Mouse (Mus musculus): ENCODE results near the gene Grasp. TPM values are rescaled to one million over a fixed set of nuclear protein-coding genes. Genes with fewer than 3 reads are reported as not detected.

The Grasp gene
- polyA plus RNA-seq, 1 experiment from 2014 or later = 7.9 TPM

GRCm38 (mm10) chr15:101182676-101183075 lies 41.3 kb upstream of the Grasp start:
- Histone ChIP-seq H3K4me2 (no peak overlapping the region), H3K4me1 (replicated peaks) (peaks cover 56% of the 10 kb centered on the region)
- ATAC-seq (ENCODE audit: insufficient number of reproducible peaks, insufficient read depth, low FRiP score, low TSS enrichment, low read depth) = no peak

DNA sequence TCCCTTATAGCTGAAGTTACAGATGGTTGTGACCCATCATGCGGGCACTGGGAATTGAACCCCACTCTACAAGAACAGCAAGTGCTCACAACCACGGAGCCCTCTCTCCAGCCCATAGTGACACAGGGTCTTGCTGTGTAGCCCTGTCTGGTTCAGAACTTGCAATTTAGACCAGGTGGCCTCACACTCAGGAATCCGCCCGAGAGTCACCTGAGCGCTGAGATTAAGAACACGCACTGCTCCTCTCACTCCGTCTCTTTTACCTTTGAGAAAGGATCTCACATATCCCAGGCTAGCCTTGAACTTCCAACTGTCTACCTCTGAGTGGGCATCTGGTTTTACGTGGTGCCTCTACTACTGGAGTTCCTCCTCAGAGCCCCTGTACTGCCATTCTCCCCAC lies 39.7 kb upstream of the Grasp start:
- H3K4me1 ChIP-seq (replicated peaks) = peaks cover 43% of the 10 kb centered on the region
- ATAC-seq (ENCODE audit: insufficient number of reproducible peaks, insufficient read depth, low FRiP score, low TSS enrichment, low read depth) = no peak
- H3K27ac ChIP-seq = no peak overlapping the region
- H3K9me3 ChIP-seq = no peaks in the 10 kb centered on the region
- 93% methylated on average over 8 of the region's 8 CpGs for WGBS
- no peak overlapping the region for H3K4me3 ChIP-seq (replicated peaks)
- H3K36me3 ChIP-seq = peaks cover 23% of the 10 kb centered on the region
- no peak overlapping the region for H3K9ac ChIP-seq (replicated peaks)
- no peak overlapping the region for H3K4me2 ChIP-seq
- H3K27me3 ChIP-seq = no peaks in the 10 kb centered on the region

More at GRCm38 (mm10) chr15:101182676-101183075, 41.3 kb upstream of the Grasp start:
- 36% methylated on average over 5 of the region's 5 CpGs for WGBS
- peaks cover 23% of the 10 kb centered on the region for H3K36me3 ChIP-seq
- no peaks in the 10 kb centered on the region for H3K27me3 ChIP-seq
- no peak overlapping the region for H3K9ac ChIP-seq (replicated peaks)
- H3K4me3 ChIP-seq (replicated peaks) = no peak overlapping the region
- H3K9me3 ChIP-seq = no peaks in the 10 kb centered on the region
- H3K27ac ChIP-seq = peak overlapping the region; percentile 42; the same call in 1 of the 2 replicates

GRCm38 (mm10) chr15:101185549-101185948 lies 38.4 kb upstream of the Grasp start:
- Histone ChIP-seq H3K4me1 (replicated peaks) (peaks cover 33% of the 10 kb centered on the region), H3K36me3 (peaks cover 23% of the 10 kb centered on the region), H3K27ac (no peak overlapping the region), H3K4me3 (replicated peaks) (no peak overlapping the region), H3K9me3 (no peaks in the 10 kb centered on the region), H3K9ac (replicated peaks) (no peak overlapping the region), H3K27me3 (no peaks in the 10 kb centered on the region), H3K4me2 (no peak overlapping the region)
- 92% methylated on average over 3 of the region's 3 CpGs for WGBS
- no peak for ATAC-seq (ENCODE audit: insufficient number of reproducible peaks, insufficient read depth, low FRiP score, low TSS enrichment, low read depth)

DNA sequence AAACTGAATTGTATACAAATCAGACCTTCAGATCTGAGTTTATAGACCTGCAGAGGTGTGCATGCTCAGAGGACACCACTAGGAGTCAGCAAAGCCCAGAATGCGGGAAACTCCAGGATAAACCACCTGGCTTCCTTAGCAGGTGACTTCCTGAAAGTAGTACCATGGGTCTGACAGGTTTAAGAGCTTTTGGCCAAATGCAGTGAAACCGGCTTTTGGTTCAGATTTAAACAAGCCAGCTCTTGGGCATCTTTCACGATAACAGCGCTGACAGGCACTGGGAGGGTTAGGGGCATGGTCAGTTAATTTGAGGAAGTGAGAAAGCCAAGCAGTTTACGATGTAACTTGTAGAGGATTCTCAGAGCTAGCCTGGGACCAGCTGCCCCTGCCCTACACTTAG lies 36.1 kb upstream of the Grasp start:
- WGBS = 52% methylated on average over 5 of the region's 5 CpGs
- ATAC-seq (ENCODE audit: insufficient number of reproducible peaks, insufficient read depth, low FRiP score, low TSS enrichment, low read depth) = no peak

GRCm38 (mm10) chr15:101189981-101190761 lies 33.8 kb upstream of the Grasp start:
- Histone ChIP-seq H3K9me3 (no peaks in the 10 kb centered on the region), H3K9ac (replicated peaks) (no peak overlapping the region), H3K4me1 (replicated peaks) (peaks cover 13% of the 10 kb centered on the region), H3K27me3 (no peaks in the 10 kb centered on the region), H3K4me2 (no peak overlapping the region), H3K4me3 (replicated peaks) (no peak overlapping the region), H3K36me3 (peaks cover 39% of the 10 kb centered on the region), H3K27ac (no peak overlapping the region)
- no peak for ATAC-seq (ENCODE audit: insufficient number of reproducible peaks, insufficient read depth, low FRiP score, low TSS enrichment, low read depth)
- WGBS = 75% methylated on average over 10 of the region's 10 CpGs

More for the DNA sequence above, 36.1 kb upstream of the Grasp start:
- Histone ChIP-seq H3K4me3 (replicated peaks) (no peak overlapping the region), H3K9ac (replicated peaks) (no peak overlapping the region), H3K4me1 (replicated peaks) (peaks cover 21% of the 10 kb centered on the region), H3K4me2 (no peak overlapping the region), H3K36me3 (peaks cover 23% of the 10 kb centered on the region), H3K9me3 (no peaks in the 10 kb centered on the region), H3K27ac (no peak overlapping the region), H3K27me3 (no peaks in the 10 kb centered on the region)

DNA sequence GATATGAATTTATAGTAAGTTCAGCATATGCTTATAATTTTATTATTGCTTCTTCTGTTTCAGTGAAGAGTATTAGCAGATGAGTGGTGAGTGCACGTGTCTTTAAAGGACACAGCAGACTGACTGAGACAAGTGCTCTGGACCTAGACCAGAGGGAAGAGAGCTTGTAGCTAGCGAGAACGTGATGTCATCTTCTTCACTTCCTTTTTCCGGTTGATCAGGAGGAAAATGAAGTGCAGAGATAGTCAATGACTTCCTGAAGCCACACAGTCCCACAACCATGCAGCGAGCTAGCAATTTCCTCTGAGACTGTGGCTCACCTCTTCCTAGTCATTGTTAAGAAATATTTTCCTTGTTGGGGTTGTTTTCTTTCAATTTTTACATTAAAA lies 33.2 kb upstream of the Grasp start:
- no peak for ATAC-seq (ENCODE audit: insufficient number of reproducible peaks, insufficient read depth, low FRiP score, low TSS enrichment, low read depth)
- H3K36me3 ChIP-seq = peaks cover 40% of the 10 kb centered on the region
- H3K9ac ChIP-seq (replicated peaks) = no peak overlapping the region
- no peaks in the 10 kb centered on the region for H3K9me3 ChIP-seq
- H3K4me1 ChIP-seq (replicated peaks) = peaks cover 13% of the 10 kb centered on the region
- H3K27me3 ChIP-seq = no peaks in the 10 kb centered on the region
- H3K4me2 ChIP-seq = no peak overlapping the region
- 85% methylated on average over 5 of the region's 5 CpGs for WGBS
- H3K27ac ChIP-seq = 0 out of 2 replicates have a peak overlapping the region, but pooled peaks have one; percentile 41
- H3K4me3 ChIP-seq (replicated peaks) = no peak overlapping the region

GRCm38 (mm10) chr15:101191459-101192259 lies 32.3 kb upstream of the Grasp start:
- H3K9me3 ChIP-seq = no peaks in the 10 kb centered on the region
- H3K27ac ChIP-seq = 0 out of 2 replicates have a peak overlapping the region, but pooled peaks have one; percentile 41
- no peak for ATAC-seq (ENCODE audit: insufficient number of reproducible peaks, insufficient read depth, low FRiP score, low TSS enrichment, low read depth)
- no peak overlapping the region for H3K9ac ChIP-seq (replicated peaks)
- 44% methylated on average over 13 of the region's 13 CpGs for WGBS
- no peak overlapping the region for H3K4me3 ChIP-seq (replicated peaks)
- H3K4me2 ChIP-seq = no peak overlapping the region
- H3K4me1 ChIP-seq (replicated peaks) = peaks cover 13% of the 10 kb centered on the region
- H3K27me3 ChIP-seq = no peaks in the 10 kb centered on the region
- peaks cover 42% of the 10 kb centered on the region for H3K36me3 ChIP-seq

- no peaks in the 10 kb centered on the region for H3K9me3 ChIP-seq
- H3K4me1 ChIP-seq (replicated peaks) = peaks cover 13% of the 10 kb centered on the region
- no peak overlapping the region for H3K4me3 ChIP-seq (replicated peaks)
- no peak overlapping the region for H3K9ac ChIP-seq (replicated peaks)
- H3K27ac ChIP-seq = no peak overlapping the region
- H3K27me3 ChIP-seq = no peaks in the 10 kb centered on the region
- no peak overlapping the region for H3K4me2 ChIP-seq
- H3K36me3 ChIP-seq = peaks cover 44% of the 10 kb centered on the region
- 59% methylated on average over 7 of the region's 7 CpGs for WGBS
- ATAC-seq (ENCODE audit: insufficient number of reproducible peaks, insufficient read depth, low FRiP score, low TSS enrichment, low read depth) = no peak
Measured at GRCm38 (mm10) chr15:101192260-101192640, 31.7 kb upstream of the Grasp start.

- no peaks in the 10 kb centered on the region for H3K9me3 ChIP-seq
- H3K27ac ChIP-seq = no peak overlapping the region
- ATAC-seq (ENCODE audit: insufficient number of reproducible peaks, insufficient read depth, low FRiP score, low TSS enrichment, low read depth) = no peak
- peaks cover 45% of the 10 kb centered on the region for H3K36me3 ChIP-seq
- no peak overlapping the region for H3K9ac ChIP-seq (replicated peaks)
- peaks cover 13% of the 10 kb centered on the region for H3K4me1 ChIP-seq (replicated peaks)
- no peaks in the 10 kb centered on the region for H3K27me3 ChIP-seq
- WGBS = 90% methylated on average over 7 of the region's 7 CpGs
- H3K4me2 ChIP-seq = no peak overlapping the region
- no peak overlapping the region for H3K4me3 ChIP-seq (replicated peaks)
Measured at GRCm38 (mm10) chr15:101192651-101193050, 31.3 kb upstream of the Grasp start.

GRCm38 (mm10) chr15:101193971-101194370 lies 30.0 kb upstream of the Grasp start:
- H3K4me1 ChIP-seq (replicated peaks) = peaks cover 13% of the 10 kb centered on the region
- no peak for ATAC-seq (ENCODE audit: insufficient number of reproducible peaks, insufficient read depth, low FRiP score, low TSS enrichment, low read depth)
- H3K36me3 ChIP-seq = peaks cover 53% of the 10 kb centered on the region
- no peak overlapping the region for H3K9ac ChIP-seq (replicated peaks)
- no peak overlapping the region for H3K4me3 ChIP-seq (replicated peaks)
- H3K27ac ChIP-seq = no peak overlapping the region
- H3K9me3 ChIP-seq = no peaks in the 10 kb centered on the region
- 90% methylated on average over 6 of the region's 6 CpGs for WGBS
- no peaks in the 10 kb centered on the region for H3K27me3 ChIP-seq
- H3K4me2 ChIP-seq = no peak overlapping the region

DNA sequence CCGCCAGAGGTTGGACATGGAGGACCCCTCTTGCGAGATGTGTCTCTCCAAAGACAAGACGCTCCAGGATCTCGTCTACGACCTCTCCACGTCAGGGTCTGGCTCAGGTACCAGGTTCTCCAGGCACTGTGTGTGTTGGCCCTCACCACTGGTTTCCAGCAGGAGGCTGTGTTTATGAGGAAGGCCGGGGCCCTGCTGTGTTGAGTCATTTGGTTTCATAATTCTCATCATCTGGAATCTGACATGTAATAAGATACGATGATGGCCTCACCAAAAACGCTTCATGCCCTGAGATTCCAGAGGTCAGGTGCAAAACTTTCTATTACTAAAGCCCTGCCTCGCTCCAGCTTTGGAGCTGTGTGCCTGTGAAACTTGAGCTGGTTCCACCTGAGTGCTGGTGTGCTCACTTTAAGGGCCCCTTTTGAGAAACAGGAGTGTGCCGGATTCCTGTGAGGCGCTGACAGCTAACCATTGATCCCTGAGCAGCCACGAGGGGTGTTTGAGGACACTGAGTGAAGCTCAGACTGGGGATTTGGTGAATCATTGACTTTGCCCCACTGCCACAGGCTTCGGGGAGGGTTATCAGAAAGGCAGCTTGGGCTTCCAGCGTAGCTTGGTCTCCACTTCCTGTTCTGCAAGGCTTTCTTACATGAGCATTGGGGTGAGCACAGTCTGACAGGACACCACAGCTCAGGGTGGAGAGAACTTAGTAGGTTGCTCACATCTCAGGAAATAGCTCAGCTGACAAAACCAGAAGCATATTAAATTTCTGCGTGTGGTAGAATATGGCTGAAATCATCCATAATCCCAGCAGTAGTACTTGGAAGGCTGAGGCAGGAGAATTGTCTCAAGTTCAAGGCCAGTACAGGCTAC lies 28.8 kb upstream of the Grasp start:
- WGBS = 91% methylated on average over 16 of the region's 16 CpGs
- no peak overlapping the region for H3K27ac ChIP-seq
- H3K27me3 ChIP-seq = no peaks in the 10 kb centered on the region
- H3K4me3 ChIP-seq (replicated peaks) = no peak overlapping the region
- no peak for ATAC-seq (ENCODE audit: insufficient number of reproducible peaks, insufficient read depth, low FRiP score, low TSS enrichment, low read depth)
- peaks cover 10% of the 10 kb centered on the region for H3K4me1 ChIP-seq (replicated peaks)
- peaks cover 65% of the 10 kb centered on the region for H3K36me3 ChIP-seq
- H3K4me2 ChIP-seq = no peak overlapping the region
- no peak overlapping the region for H3K9ac ChIP-seq (replicated peaks)
- no peaks in the 10 kb centered on the region for H3K9me3 ChIP-seq
